Mouse (Mus musculus) midbrain, embryonic 16.5 days (tissue): ENCODE data around the gene Mrps21. TPM values are rescaled to one million over a fixed set of nuclear protein-coding genes. Genes with fewer than 3 reads are reported as not detected.

Experiments used
- ATAC-seq: fragments of 200-750 bp; cut with Nextera tagmentation; 2 replicates; pipeline ENCODE4 v1.8.0; 2017; ENCODE audit warnings: moderate TSS enrichment
- H3K27ac ChIP-seq: fragments of 300-500 bp; sonication (generic); 2 replicates; pipeline ENCODE4 v1.5.1; 2014; ENCODE audit warnings: mild to moderate bottlenecking, low read length, mixed read lengths
- H3K27me3 ChIP-seq: fragments of 300-500 bp; sonication (generic); 2 replicates; pipeline ENCODE4 v1.6.1; 2014; ENCODE audit warnings: low read depth, low read length, mixed read lengths; ENCODE audit not compliant: control insufficient read depth, insufficient read depth
- H3K36me3 ChIP-seq: fragments of 300-500 bp; sonication (generic); 2 replicates; pipeline ENCODE4 v1.6.1; 2014; ENCODE audit warnings: mild to moderate bottlenecking, low read length, moderate library complexity, mixed read lengths; ENCODE audit not compliant: control insufficient read depth, insufficient read depth
- H3K4me1 ChIP-seq: fragments of 300-500 bp; sonication (generic); 2 replicates; pipeline ENCODE4 v1.6.1; 2014; ENCODE audit warnings: mild to moderate bottlenecking, low read length, mixed read lengths; ENCODE audit not compliant: control insufficient read depth, insufficient read depth
- H3K4me2 ChIP-seq: fragments of 300-500 bp; sonication (generic); 2 replicates; pipeline ENCODE4 v1.6.1; 2014; ENCODE audit warnings: mild to moderate bottlenecking, low read length, mixed read lengths
- H3K4me3 ChIP-seq: fragments of 300-500 bp; sonication (generic); 2 replicates; pipeline ENCODE4 v1.5.1; 2014; ENCODE audit warnings: low read depth, mild to moderate bottlenecking, low read length, moderate library complexity, mixed read lengths
- H3K9ac ChIP-seq: fragments of 300-500 bp; sonication (generic); 2 replicates; pipeline ENCODE4 v1.6.1; 2014; ENCODE audit warnings: low read depth, low read length, mixed read lengths
- H3K9me3 ChIP-seq: fragments of 300-500 bp; sonication (generic); replicated peaks from 2 replicates; pipeline ENCODE4 v1.6.1; 2014; ENCODE audit warnings: mild to moderate bottlenecking, low read length, mixed read lengths; ENCODE audit not compliant: control insufficient read depth, poor library complexity, severe bottlenecking
- WGBS: fragments of 180-500 bp; shearing (Covaris S2); extraction: QIAGEN DNeasy Blood & Tissue Kit; methylation state at CpG from one replicate; pipeline ENCODE4 v1.1.7; 2014; 5-methylcytosine and 5-hydroxymethylcytosine counted together
- polyA plus RNA-seq: library from polyadenylated mRNA; unstranded; fragments of >200 nt; fragmentation: Nextera tagmentation; extraction: Ambion mirVana; gene quantifications from 2 replicates; pipeline ENCODE4 v1.2.1, GENCODE M21; 2015

Mrps21 gene
- polyA plus RNA-seq, 1 experiment from 2014 or later: 247 TPM

- Histone ChIP-seq H3K4me3 (no peak overlapping the region), H3K9me3 (no peaks in the 10 kb centered on the region), H3K9ac (no peak overlapping the region), H3K4me2 (no peak overlapping the region), H3K27ac (no peak overlapping the region), H3K27me3 (no peaks in the 10 kb centered on the region), H3K36me3 (peaks cover 45% of the 10 kb centered on the region), H3K4me1 (no peaks in the 10 kb centered on the region)
- WGBS: 93% methylated on average over 3 of the region's 3 CpGs
- no peak for ATAC-seq
Measured at GRCm38 (mm10) chr3:95842503-95843214, 28.7 kb downstream of the Mrps21 start.

- Histone ChIP-seq H3K4me2 (no peak overlapping the region), H3K4me3 (no peak overlapping the region), H3K27ac (no peak overlapping the region), H3K4me1 (no peaks in the 10 kb centered on the region), H3K9me3 (no peaks in the 10 kb centered on the region), H3K27me3 (no peaks in the 10 kb centered on the region), H3K36me3 (peaks cover 35% of the 10 kb centered on the region), H3K9ac (no peak overlapping the region)
- ATAC-seq: no peak
- WGBS: 93% methylated on average over 2 of the region's 2 CpGs
Measured at GRCm38 (mm10) chr3:95839250-95839649, 32.1 kb downstream of the Mrps21 start.

- Histone ChIP-seq H3K9me3 (no peaks in the 10 kb centered on the region), H3K4me3 (no peak overlapping the region), H3K9ac (no peak overlapping the region), H3K27me3 (no peaks in the 10 kb centered on the region), H3K4me2 (no peak overlapping the region), H3K4me1 (no peaks in the 10 kb centered on the region), H3K36me3 (peaks cover 40% of the 10 kb centered on the region), H3K27ac (no peak overlapping the region)
- WGBS: 98% methylated on average over 4 of the region's 4 CpGs
- ATAC-seq: no peak
Measured at GRCm38 (mm10) chr3:95829053-95829452, 42.3 kb downstream of the Mrps21 start.

DNA sequence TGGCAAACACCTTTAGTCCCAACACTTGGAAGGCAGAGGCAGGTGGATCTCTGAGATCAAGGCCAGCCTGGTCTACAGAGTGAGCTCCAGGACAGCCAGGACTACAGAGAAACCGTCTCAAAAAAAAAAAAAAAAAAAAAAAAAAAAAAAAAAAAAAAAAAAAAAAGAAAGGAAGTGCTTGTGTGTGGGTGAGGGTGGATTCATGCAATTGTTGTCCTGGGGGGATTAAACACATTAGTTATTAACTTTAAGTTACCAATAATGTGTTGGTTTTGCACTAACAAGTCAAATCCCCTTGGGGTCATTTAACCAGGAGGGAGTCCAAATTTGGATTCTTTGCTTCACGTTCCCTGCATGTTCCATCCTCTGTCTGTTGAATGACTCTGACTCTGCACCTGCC lies 45.0 kb downstream of the Mrps21 start:
- no peak for ATAC-seq
- Histone ChIP-seq H3K4me3 (no peak overlapping the region), H3K4me1 (no peaks in the 10 kb centered on the region; the same call in 1 of the 2 replicates), H3K36me3 (peaks cover 16% of the 10 kb centered on the region; the same call in 1 of the 2 replicates), H3K9ac (no peak overlapping the region), H3K27me3 (no peaks in the 10 kb centered on the region), H3K27ac (no peak overlapping the region), H3K4me2 (no peak overlapping the region), H3K9me3 (no peaks in the 10 kb centered on the region)
- WGBS: 69% methylated on average over 2 of the region's 2 CpGs

GRCm38 (mm10) chr3:95820046-95821010 lies 51.0 kb downstream of the Mrps21 start:
- Histone ChIP-seq H3K4me1 (peaks cover 25% of the 10 kb centered on the region), H3K27me3 (no peaks in the 10 kb centered on the region), H3K9me3 (no peaks in the 10 kb centered on the region), H3K9ac (peak overlapping the region; percentile 69), H3K36me3 (no peaks in the 10 kb centered on the region), H3K4me3 (peak overlapping the region; percentile 62), H3K4me2 (peak overlapping the region; percentile 66), H3K27ac (peak overlapping the region; percentile 99)
- ATAC-seq: peak; percentile 8; the same call in 1 of the 2 replicates
- WGBS: 38% methylated on average over 10 of the region's 10 CpGs

- H3K27ac ChIP-seq: peak overlapping the region; percentile 100
- no peaks in the 10 kb centered on the region for H3K36me3 ChIP-seq
- peak overlapping the region; percentile 66 for H3K4me2 ChIP-seq
- no peaks in the 10 kb centered on the region for H3K27me3 ChIP-seq
- no peaks in the 10 kb centered on the region for H3K9me3 ChIP-seq
- under 1% methylated on average over 49 of the region's 49 CpGs for WGBS
- H3K9ac ChIP-seq: peak overlapping the region; percentile 69
- ATAC-seq: peak; percentile 97
- peak overlapping the region; percentile 62 for H3K4me3 ChIP-seq
- H3K4me1 ChIP-seq: peaks cover 26% of the 10 kb centered on the region
Measured at GRCm38 (mm10) chr3:95819351-95819985, 51.9 kb downstream of the Mrps21 start.

GRCm38 (mm10) chr3:95818571-95819288 lies 52.6 kb downstream of the Mrps21 start, which contains the start of gene Rprd2:
Gene Rprd2 (minus strand): TSS chr3:95818863.
- Histone ChIP-seq H3K36me3 (no peaks in the 10 kb centered on the region), H3K9ac (peak within 1 kb of the TSS; percentile 98), H3K9me3 (no peaks in the 10 kb centered on the region), H3K4me3 (peak within 1 kb of the TSS; percentile 62), H3K27ac (peak within 1 kb of the TSS; percentile 100), H3K27me3 (no peaks in the 10 kb centered on the region), H3K4me2 (peak within 1 kb of the TSS; percentile 72), H3K4me1 (peaks cover 26% of the 10 kb centered on the region)
- ATAC-seq: peak; percentile 69
- WGBS: under 1% methylated on average over 55 of the region's 60 CpGs

GRCm38 (mm10) chr3:95818026-95818511 lies 53.2 kb downstream of the Mrps21 start:
- Histone ChIP-seq H3K36me3 (no peaks in the 10 kb centered on the region), H3K9ac (peak overlapping the region; percentile 98), H3K4me3 (peak overlapping the region; percentile 62), H3K9me3 (no peaks in the 10 kb centered on the region), H3K4me1 (peaks cover 26% of the 10 kb centered on the region), H3K27ac (peak overlapping the region; percentile 100), H3K4me2 (peak overlapping the region; percentile 72), H3K27me3 (no peaks in the 10 kb centered on the region)
- WGBS: under 1% methylated on average over 21 of the region's 21 CpGs
- no peak for ATAC-seq
